Mouse (Mus musculus) cerebral cortex, adult 2 months (tissue): ENCODE data around the gene Gpr89.

ENCODE experiments used
- WGBS: fragments of 180-500 bp; shearing (Covaris S2); methylation state at CpG from one replicate; pipeline ENCODE4 v1.1.7; 2018; 5-methylcytosine and 5-hydroxymethylcytosine counted together

Gpr89 gene

DNA sequence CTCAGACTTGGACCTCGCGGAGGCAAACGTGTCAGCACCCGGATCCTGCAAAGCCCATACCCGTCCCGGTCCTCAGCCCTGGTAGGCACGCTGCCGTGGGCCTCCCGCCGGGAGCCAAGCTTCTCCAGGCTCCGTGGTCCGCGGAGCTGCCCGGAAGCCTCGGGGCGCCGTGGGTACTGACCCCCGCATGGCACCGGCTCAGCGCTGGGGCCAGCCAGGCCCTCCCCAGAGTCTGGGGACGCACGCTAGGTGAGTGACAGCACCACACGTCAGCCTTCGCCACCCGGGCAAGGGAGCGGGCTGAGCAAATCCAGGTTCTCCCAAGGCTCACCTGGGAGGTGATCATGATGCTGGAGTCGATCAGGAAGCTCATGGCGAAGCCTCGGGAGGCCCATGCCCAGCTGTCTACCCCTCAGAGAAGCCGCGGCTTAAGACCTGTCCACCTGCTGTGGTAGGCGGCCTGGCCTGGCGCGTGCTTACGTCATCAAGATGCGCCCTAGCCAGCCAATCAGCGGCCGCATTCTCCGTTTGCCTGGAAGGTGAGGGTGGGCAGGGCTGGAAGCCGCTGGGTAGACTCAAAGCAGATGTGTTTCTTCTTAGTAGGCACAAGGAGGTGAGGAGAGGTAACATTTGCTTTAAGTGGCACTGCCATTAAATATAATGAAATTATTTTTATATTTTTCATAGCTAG lies at the start of gene Gpr89:
TSS of gene Gpr89 (minus strand) at position 496 of the 691 bp plus-strand sequence.
- under 1% methylated on average over 40 of the region's 40 CpGs for WGBS

DNA sequence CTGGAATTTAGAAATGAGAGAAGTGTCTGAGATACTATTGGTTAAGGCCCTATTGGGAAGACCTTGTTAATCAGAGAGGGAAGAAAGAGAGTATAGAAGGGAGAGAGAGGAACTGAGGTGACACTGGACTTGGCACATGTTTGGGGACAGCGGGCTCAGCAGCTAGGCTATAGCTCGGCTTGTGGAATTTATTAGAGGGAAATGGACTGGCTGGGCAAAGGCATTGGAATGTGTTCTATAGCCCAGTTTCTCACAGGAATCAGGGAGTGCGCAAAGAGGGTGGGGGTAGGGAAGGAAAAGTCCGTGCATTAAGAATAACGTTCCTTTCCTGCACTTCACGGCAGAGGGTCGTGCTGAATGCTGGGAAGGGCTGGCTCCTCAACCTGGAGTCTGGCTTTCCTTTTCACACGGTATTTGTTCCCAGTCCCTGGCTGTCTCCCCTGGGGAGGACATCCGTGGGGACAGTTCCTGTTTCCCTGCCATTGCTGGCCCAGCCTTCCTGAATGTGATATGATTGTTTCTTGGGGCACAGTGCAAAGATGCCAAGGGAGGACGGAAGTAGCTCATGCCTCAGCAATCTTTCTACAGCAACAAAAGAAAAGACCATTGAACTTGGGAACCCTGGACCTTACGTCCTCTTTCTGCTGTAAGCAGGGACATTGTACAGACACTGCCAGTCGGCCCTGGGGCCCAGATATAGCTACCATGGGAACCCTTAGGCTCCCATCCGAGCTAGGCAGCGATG lies 48.5 kb upstream of the Gpr89 start:
- WGBS: 62% methylated on average over 14 of the region's 14 CpGs

DNA sequence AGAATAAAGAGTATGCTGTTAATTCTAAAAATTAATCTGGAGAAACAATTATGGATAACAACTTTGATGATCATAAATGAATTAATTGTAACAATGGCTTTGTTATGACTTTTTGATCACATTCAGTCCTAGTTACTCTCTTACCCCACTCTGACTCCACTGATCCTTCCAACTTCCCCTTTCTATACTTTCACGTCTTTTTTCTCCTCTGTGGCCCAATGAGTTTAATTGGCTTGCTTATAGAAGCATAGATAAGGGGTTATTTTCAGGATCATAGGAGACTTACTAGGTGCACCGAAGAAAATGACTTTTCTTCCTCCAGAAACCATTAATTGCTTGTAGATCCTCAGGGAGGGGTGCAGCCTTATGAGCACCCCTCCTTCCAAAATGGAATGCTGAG lies 37.6 kb upstream of the Gpr89 start:
- 92% methylated on average over 2 of the region's 2 CpGs for WGBS

DNA sequence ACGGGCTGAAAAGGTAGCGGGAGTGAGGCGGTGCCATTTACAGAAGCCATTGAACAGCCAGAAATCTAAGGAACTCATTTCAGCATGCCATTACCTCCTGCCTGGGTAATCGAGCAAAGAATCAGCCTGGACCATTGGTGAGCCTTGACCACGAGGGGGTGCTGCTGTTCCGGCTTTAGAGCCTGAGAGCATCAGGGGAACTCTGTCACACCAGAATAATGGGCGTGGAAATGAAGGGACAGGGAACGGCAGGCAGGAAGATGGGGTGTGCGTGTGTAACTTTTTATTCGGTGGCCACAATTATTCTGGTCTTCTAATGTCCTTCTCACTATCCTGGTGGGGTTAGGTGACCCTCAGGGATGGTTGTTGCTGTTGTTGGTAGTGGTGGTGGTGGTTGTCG lies 33.6 kb upstream of the Gpr89 start:
- WGBS: 11% methylated on average over 11 of the region's 11 CpGs

GRCm38 (mm10) chr3:96937606-96938005 lies 32.5 kb upstream of the Gpr89 start:
- WGBS: 24% methylated on average over 5 of the region's 5 CpGs

GRCm38 (mm10) chr3:96936241-96936640 lies 31.1 kb upstream of the Gpr89 start:
- WGBS: 7% methylated on average over 6 of the region's 6 CpGs

DNA sequence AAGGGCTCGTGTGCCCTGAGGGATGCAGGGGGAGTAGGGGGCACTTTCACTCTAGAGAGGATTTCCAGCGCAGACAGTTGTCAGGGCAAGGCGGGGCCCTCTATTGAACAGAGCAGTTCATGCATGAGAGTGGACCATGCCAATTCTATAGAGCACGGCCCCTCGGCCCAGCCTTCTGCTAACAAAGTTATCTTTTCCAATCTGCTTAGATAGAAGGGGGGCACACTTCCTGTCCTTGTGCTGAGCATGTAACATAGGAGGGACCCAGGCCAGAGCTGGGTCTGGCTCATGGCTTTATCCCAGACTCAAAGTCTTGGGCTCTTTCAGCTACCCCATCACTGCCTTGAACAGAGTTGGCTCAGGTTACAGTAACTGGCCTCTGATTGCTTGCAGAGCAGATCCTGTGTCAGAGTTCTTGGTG lies 26.1 kb upstream of the Gpr89 start:
- 60% methylated on average over 5 of the region's 5 CpGs for WGBS

- 78% methylated on average over 6 of the region's 6 CpGs for WGBS
These were observed 20.8 kb upstream of the Gpr89 start, which contains the start of gene Gja8 for GRCm38 (mm10) chr3:96925920-96926319. Gene Gja8, minus strand, starts transcription at chr3:96926020.

- 44% methylated on average over 4 of the region's 4 CpGs for WGBS
These were observed 19.5 kb upstream of the Gpr89 start for GRCm38 (mm10) chr3:96924631-96925030.

GRCm38 (mm10) chr3:96920991-96921390 lies 15.8 kb upstream of the Gpr89 start:
- 82% methylated on average over 7 of the region's 7 CpGs for WGBS

- 38% methylated on average over 9 of the region's 9 CpGs for WGBS
These were observed 446 bp upstream of the Gpr89 start for GRCm38 (mm10) chr3:96905592-96905991.

- 7% methylated on average over 14 of the region's 14 CpGs for WGBS
These were observed 753 bp downstream of the Gpr89 start, which contains the start of gene Gja5 for GRCm38 (mm10) chr3:96904393-96904792. Gene Gja5, plus strand, starts transcription at chr3:96904693.

- WGBS: 92% methylated on average over 4 of the region's 4 CpGs
These were observed 2.7 kb downstream of the Gpr89 start for GRCm38 (mm10) chr3:96902336-96902999.

DNA sequence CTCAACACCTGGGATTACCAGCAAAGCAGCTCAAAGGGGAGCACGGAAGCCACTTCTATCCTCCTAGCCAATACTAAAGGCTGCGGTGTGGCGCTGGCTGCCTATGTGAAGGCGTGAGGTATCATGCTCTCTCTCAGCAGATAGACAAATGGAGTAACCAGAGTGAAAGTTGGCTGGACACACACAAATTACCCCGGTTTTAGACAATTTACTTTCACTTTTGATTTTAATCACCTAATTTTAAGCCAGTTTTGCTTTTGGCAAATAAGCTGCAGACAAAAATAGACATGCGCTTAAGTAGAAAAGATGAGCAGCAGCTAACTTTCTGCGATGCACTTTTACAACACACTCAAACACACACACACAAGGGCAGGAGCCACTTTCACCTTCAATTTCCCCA lies 21.5 kb downstream of the Gpr89 start:
- WGBS: 83% methylated on average over 7 of the region's 7 CpGs

DNA sequence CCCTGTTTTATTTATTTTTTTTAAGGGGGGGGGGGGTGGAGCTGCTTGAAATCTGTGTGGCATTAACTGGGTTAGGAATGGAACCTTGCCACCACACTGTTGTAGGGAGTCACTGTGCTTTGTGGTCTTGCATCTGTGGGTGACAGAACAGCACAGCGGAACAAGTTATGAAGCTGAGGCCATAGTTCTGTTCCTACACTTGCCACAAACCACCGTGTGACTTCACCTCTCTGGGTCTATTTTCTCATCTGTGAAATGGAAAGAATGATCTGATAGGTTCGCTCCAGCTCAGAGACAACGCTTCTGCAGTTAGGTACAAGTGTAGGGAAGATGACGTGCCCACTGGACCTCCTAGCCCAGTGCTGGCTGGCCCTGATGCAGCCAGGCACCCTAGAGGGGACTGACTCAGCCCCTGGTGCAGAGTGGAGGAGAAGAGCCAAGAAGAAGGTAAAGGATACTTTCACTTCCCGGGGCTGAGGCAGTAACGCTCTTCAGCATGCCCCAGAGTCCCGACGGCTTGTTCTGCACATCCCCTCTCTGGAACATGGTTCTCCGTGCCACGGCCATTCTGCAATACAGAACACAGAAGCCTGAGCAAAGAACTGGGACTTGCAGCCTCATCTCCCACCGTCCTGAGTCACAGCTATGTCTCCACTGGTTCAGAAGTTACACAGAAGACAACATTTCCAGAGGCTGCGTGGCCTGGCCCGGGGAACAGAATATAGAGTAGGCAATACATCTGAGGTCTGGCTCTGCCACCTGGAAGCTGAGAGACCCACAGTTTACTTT lies 22.9 kb downstream of the Gpr89 start:
- 93% methylated on average over 14 of the region's 14 CpGs for WGBS

GRCm38 (mm10) chr3:96881557-96881956 lies 23.6 kb downstream of the Gpr89 start:
- WGBS: 63% methylated on average over 6 of the region's 6 CpGs

GRCm38 (mm10) chr3:96880385-96880784 lies 24.8 kb downstream of the Gpr89 start:
- 53% methylated on average over 4 of the region's 4 CpGs for whole genome bisulfite sequencing

DNA sequence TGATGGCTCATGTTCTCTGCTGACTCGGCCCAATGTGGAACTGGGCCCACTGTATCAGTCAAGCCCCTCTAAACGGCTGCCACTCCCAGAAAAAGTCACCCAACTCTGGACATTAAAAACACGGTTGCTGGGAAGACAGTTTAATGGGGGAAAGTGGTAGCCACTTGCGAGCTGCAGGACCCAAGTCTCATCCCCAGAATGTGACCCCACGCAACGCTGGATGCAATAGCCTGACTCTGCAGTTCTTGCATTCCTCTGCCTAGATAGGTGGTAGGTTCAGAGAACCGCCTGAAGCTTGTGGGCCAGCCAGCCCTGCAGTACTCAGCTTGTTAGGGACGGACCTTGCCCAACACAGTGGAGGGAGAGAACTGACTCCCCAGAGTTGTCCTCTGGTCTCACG lies 25.6 kb downstream of the Gpr89 start:
- WGBS: 92% methylated on average over 9 of the region's 9 CpGs

DNA sequence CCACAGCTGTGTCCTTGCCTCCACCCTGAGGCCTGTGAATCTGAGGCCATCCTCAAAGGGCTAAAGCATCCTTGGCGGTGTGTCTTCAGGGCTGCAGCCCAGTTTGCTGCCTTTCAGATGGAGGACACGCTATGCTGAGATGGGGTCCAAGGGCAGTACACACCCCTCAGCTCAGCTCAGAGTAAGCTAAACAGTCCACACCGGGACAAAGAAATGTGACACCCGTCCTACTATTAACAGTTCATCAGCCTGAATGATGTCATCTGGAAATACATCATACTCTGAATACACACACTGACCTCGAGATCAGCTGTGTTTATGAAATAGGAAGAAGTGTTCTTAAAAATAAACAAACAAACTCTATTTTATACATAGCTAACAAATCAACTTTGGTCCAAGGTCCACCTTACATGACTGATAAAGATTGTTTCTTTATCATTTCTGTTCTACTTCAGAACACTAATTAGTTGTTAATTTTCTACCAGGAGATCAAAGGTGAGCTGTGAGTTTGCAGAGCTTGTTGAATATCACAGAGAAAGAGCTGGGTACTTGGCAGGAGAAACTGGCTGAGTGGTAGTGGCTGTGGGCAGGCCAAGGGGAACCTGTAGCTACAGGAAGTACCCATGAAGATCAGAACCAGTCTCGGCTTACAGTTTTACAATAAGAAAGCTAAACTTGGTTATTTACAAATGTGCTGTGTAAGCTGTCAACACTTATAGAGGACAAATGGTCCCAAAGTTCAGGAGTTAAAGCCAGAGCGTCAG lies 30.2 kb downstream of the Gpr89 start:
- 84% methylated on average over 7 of the region's 7 CpGs for WGBS

DNA sequence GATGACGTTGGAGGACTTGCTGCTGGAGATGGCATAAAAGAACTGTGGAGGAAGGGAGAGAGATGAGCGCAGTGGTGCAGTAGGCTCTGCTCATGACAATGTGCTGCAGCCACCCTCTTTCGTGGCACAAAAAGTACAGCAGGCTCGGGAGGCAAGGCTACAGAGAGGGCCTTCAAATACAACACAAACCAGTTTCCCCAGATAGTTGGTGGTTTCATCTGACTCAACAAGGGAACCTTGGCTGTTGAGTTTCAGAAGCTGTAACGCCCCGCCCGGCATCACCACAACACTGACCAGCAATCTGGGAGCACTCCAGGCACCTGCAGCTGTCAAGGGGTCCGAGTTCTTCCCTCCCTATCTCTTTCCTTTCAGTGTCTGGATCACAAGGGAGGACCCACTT lies 32.6 kb downstream of the Gpr89 start:
- WGBS: 95% methylated on average over 8 of the region's 8 CpGs

DNA sequence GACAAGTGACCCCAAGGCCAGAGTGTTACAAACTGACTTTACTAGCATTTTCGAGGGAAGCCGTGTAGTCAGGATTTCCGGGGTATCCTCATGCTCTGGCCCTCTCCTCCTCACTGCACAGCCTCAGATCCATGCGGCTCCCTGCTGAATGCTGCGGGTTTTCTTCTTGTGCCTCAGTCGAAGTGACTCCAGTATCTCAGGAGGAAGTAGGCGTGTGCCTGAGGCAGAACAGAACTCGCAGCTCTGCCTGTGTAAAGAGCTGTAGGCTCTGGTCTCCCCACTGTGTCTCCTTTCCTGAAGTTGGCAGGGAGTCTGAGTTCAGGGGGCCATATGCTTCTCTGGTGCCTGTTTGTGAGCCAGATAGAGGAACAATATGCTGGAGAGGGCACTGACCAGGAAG lies 34.1 kb downstream of the Gpr89 start:
- 68% methylated on average over 8 of the region's 8 CpGs for WGBS
